Mouse (Mus musculus) inflammation-experienced regulatory T-cells, adult 6 months (primary cell): ENCODE results near the gene Tmem236. TPM values are rescaled to one million over a fixed set of nuclear protein-coding genes. Genes with fewer than 3 reads are reported as not detected.
"Not testable (repeated sequence)": the region's sequence is repeated elsewhere in the genome, so short reads cannot be mapped to it uniquely, and the experiment has no call there.

Experiments used
- ATAC-seq: one replicate; pipeline ENCODE4 v1.8.0; 2017
- polyA plus RNA-seq, 3 experiments: library from polyadenylated mRNA; unstranded; fragments of 100-300 nt; shearing (Covaris generic); gene quantifications; one replicate each; pipeline ENCODE4 v1.2.1; 2017

Gene Tmem236
- polyA plus RNA-seq, 3 experiments from 2014 or later, result not detected

DNA sequence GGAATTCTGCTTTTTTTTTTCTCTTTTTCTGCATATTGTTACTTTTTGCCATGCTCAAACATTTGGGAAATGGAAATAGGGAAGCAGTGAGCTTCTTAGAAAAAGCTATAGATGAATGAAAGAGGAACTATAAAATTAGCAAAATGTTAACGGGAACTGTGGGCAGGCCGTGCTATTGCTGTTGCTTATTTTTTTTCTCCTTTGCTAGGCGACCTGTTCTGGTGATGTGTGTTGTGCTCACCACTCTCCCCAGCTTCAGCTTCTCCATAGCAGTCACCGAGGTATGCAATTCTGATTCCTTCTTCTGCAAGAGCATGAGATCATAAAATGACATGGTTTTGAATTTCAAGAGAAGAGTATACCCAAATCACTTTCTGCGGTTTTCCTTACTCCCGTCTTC lies 17.7 kb downstream of the Tmem236 start:
- ATAC-seq, result no peak

DNA sequence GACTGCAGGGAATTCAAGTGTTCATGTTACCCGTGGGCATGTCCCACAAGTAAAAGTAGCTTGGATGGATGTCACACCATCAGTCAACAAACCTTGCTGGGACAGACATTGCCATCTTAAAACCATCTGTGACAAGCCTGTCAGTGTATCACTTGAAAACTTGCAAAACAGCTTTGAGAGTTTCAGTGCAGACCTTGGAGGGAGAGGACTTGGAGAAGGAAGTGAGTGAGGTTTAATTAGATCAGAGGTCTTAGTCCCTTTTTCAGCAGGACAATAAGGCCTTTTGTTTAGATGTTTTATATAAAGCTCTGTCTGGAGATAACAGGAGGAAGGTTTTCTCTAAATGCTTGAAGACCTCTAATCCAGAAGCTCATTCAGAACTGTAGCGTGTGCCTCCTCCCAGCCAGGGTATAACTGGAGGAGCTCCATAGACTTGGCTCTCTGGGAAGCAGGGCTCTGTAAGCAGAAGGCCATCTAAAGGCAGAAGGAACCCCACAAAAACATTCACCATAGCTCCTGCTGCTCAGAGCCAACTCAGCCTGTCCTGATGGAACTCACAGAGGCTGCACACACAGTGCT lies 24.1 kb downstream of the Tmem236 start:
- not testable (repeated sequence) for ATAC-seq

DNA sequence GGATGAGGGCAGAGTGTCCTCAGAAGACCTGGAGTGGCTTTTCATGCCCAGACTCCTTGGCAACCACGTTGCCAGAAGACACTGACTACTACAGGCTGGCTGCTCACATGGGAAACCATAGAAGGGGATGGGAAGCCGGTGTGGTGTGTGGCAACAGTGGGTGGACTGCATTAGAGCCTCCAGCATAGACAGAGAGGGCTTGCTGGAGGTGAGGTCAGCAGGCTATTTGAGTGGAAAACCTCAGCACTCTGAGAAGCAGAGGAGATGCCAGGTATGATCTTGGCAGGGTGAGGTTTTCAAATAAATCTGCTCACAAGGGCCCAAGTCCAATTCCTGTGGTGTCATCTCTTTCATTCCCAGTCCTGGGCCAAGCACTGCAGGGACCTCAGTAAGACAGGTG lies 25.3 kb downstream of the Tmem236 start:
- no peak for ATAC-seq

DNA sequence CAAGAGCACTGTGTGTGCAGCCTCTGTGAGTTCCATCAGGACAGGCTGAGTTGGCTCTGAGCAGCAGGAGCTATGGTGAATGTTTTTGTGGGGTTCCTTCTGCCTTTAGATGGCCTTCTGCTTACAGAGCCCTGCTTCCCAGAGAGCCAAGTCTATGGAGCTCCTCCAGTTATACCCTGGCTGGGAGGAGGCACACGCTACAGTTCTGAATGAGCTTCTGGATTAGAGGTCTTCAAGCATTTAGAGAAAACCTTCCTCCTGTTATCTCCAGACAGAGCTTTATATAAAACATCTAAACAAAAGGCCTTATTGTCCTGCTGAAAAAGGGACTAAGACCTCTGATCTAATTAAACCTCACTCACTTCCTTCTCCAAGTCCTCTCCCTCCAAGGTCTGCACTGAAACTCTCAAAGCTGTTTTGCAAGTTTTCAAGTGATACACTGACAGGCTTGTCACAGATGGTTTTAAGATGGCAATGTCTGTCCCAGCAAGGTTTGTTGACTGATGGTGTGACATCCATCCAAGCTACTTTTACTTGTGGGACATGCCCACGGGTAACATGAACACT lies 26.6 kb downstream of the Tmem236 start:
- not testable (repeated sequence) for ATAC-seq

- no peak for ATAC-seq
These were observed 30.0 kb downstream of the Tmem236 start for GRCm38 (mm10) chr2:14204308-14204707.

DNA sequence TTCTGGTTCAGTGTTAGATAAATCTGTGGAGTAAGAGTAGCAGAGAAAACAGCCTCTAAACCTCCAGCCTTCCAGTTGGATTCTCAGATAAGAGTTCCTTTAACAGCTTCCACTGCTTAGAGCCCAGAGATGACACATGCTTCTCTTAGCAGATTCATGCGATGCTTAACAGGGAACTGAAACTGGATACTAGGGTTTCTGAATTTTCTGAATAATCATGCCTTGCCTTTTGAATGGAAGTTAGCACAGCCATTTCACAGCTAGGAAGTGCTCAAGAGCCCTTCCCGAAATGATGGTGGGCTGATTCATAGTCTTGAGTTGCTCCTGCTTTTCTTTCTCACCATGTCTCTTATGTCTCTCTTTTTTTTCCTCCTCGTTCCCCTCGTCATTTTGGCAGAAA lies 32.5 kb downstream of the Tmem236 start:
- ATAC-seq, result no peak

GRCm38 (mm10) chr2:14210731-14211130 lies 36.4 kb downstream of the Tmem236 start:
- ATAC-seq, result no peak

GRCm38 (mm10) chr2:14211606-14212005 lies 37.3 kb downstream of the Tmem236 start:
- ATAC-seq, result no peak

DNA sequence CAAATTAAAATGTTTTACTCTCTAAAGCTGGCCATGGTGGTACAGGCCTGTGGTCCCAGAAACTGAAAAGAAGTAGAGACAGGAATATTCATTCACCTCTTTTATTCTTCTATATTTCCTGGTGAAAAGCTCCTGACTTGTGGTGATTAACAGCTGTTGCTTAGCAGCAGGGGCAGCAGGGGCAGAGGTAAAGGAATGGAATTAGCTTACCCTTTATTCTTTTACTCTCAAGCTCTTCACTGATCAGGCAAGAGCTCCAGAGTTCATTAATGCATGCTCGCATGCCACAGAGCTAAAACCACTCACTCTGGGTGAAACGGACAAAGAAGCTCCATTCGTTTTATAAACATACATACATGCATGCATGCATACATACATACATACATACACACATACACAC lies 40.4 kb downstream of the Tmem236 start:
- no peak for ATAC-seq

DNA sequence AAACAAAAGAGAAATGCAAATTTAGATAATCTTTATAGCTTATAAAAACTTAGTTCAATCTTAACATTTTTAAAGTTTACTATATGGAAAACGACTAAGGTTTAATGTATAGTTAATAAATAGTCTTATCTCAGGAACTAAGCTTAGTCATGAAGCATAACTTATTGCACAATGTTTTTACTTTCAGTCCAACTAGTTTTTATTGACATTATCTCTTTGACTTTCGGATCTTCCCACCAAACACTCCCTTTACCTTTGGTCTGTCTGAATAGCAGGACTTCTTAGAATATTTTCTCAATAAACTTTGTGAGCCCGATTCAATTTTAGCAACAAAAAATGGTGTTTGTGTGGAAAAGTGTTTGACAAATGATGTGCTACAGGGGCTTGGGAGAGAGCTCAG lies 42.3 kb downstream of the Tmem236 start:
- ATAC-seq, result no peak

GRCm38 (mm10) chr2:14218126-14218525 lies 43.8 kb downstream of the Tmem236 start:
- no peak for ATAC-seq

DNA sequence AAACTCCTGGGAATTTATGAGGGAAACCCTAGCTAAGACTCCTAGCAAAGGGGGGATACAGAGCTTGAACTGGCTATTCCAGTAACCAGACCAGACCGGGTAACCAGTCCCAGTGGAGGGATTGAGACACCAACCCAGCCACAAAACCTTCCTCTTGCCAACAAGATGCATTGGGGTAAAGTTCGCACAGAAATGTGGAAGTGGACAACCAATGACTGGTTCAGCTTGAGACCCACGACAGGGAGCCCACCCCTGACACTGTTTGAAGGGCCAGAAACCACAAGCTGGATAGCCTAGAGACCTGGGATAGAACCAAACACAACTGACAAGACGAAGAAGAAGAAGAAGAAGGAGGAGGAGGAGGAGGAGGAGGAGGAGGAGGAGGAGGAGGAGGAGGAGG lies 50.1 kb downstream of the Tmem236 start:
- ATAC-seq, result no peak

DNA sequence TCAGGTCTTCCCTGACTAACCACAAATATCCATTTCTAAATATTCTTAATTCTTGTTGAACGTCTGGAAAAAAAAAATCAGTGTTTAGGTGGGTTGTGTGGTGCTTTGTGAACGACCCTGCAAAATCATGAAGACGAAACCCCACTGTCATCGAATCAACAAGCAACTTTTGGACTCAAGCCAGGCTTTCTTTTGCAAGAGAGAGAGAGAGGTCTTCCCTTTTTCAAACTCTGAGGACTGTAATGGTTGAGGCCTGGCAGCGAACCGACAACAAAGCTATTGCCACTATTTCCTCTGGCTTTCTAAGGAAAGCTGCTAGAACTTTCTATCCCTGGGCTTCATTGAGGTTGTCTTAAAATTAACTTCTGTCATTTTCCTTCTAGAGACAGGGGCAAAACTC lies 54.2 kb downstream of the Tmem236 start:
- ATAC-seq, result no peak

- ATAC-seq, result no peak
These were observed 54.8 kb downstream of the Tmem236 start, which contains the start of gene Mrc1 for GRCm38 (mm10) chr2:14229149-14229548. Mrc1 (plus strand) TSS chr2:14229392.

- ATAC-seq, result no peak
These were observed 55.7 kb downstream of the Tmem236 start for GRCm38 (mm10) chr2:14229979-14230378.

GRCm38 (mm10) chr2:14232897-14233296 lies 58.6 kb downstream of the Tmem236 start:
- no peak for ATAC-seq

DNA sequence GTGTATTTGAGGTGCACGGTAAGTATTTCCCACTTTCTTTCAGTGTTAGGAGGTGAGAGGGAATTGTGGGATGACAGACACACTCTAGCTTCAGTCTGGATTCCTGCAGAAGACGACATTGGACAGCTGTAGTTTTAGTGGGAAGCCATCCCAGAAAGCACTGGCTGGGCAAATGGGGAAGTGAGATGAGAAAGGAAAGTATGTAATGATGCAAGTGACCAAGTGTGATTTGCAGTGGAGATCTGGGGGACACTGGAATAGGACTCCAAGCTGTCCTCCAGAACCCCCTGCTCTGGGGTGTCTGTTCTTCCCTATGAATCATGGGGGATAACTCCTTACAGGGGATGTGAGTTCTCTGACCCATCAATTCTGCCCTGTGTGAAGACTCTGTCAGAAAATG lies 59.7 kb downstream of the Tmem236 start:
- ATAC-seq, result no peak

DNA sequence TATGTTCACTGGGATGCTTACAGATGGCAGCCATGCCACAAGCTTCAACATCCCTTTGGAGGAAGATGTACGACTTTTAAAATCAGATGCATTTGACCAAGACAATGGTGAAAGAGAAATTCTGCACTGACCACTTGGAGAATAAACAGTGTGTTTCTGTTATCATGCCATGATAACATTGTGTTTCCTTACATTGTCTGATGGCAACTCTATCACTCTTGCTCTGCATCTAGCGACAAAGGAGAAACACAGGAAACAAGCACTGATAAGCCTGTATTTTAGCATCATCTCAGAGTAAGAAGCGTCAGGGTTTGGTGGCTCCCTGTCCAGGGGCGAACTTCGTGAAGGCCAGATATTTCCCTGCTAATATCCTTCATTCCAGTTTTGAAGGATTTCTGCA lies 61.0 kb downstream of the Tmem236 start:
- no peak for ATAC-seq

GRCm38 (mm10) chr2:14236920-14237319 lies 62.6 kb downstream of the Tmem236 start:
- ATAC-seq, result no peak

GRCm38 (mm10) chr2:14237723-14238122 lies 63.4 kb downstream of the Tmem236 start:
- ATAC-seq, result no peak

GRCm38 (mm10) chr2:14239151-14239550 lies 64.8 kb downstream of the Tmem236 start:
- ATAC-seq, result no peak

- ATAC-seq, result peak; percentile 61
These were observed 69.8 kb downstream of the Tmem236 start for GRCm38 (mm10) chr2:14244157-14244556.

- ATAC-seq, result no peak
These were observed 70.3 kb downstream of the Tmem236 start for GRCm38 (mm10) chr2:14244668-14245067.

DNA sequence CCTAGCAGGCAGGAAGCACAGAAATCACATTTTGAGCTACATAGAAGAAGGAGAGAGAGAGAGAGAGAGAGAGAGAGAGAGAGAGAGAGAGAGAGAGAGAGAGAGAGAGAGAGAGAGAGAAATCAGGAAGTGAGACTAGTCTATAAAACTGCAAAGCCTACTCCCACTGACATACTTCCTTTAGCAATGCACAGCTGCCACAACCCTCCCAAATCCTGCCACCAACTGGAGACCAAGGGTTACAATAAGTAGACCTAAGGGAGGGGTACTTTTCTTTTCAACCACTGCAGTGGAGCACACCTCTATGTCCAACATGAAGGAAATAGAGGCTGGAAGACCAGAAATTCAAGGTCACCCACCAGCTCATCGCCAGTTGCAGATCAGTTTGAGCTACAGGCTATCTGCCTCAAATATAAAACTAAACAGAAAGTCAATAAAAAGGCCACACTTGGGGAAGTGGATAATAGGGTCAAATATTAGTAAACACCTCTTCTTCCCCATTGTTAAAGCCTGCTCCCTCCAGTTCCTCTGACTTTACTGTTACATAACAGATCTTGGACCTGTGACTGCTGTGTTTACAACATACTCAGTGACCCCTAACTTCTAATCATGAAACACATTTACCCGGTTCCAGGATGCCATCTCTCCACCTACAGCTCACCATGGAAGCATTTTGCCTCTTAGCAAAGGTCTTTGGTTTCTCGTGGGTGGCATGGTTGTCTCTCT lies 75.7 kb downstream of the Tmem236 start:
- ATAC-seq, result no peak
